Mouse (Mus musculus): ENCODE data around the gene Asic2. TPM values are rescaled to one million over a fixed set of nuclear protein-coding genes. Genes with fewer than 3 reads are reported as not detected.

Gene Asic2
- polyA plus RNA-seq, 1 experiment from 2014 or later: 0.28 TPM

DNA sequence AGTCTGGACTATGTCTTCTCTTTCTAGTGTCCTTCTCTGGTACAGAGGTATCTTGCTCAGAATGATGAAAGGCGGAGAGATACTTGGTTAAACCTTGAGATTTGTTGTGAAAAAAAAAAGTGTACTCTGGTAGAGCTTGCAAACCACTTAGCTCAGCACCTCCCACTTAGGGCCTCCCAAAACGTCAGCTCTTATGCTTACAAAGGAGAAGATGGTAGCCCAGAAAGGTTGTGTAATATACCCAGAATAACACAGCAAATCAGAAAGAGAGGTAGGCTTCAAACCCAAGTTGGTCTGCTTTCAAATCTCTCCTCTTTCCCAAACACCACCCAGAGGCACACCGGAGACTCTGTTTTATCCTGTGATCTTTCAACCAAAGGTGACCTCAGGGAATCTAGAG, 936.1 kb downstream of the Asic2 start:
- TF ChIP-seq CTCF (IDR thresholded peaks at IDR 0.05; ENCODE audit: low read depth): no peak
- Histone ChIP-seq H3K9ac (no peak overlapping the region), H3K4me2 (no peak overlapping the region), H3K36me3 (ENCODE audit: insufficient read depth) (no peaks in the 10 kb centered on the region), H3K9me3 (ENCODE audit: low read depth, low read length) (no peaks in the 10 kb centered on the region), H3K27ac (ENCODE audit: low read depth) (no peak overlapping the region), H3K4me1 (ENCODE audit: insufficient read depth) (no peaks in the 10 kb centered on the region), H3K27me3 (ENCODE audit: insufficient read depth, low read length) (no peaks in the 10 kb centered on the region), H3K4me3 (ENCODE audit: low read depth, low read length) (no peak overlapping the region)
- no peak for DNase-seq
- no peak for ATAC-seq (ENCODE audit: insufficient read depth)
- 72% methylated on average over 3 of the region's 3 CpGs for WGBS

DNA sequence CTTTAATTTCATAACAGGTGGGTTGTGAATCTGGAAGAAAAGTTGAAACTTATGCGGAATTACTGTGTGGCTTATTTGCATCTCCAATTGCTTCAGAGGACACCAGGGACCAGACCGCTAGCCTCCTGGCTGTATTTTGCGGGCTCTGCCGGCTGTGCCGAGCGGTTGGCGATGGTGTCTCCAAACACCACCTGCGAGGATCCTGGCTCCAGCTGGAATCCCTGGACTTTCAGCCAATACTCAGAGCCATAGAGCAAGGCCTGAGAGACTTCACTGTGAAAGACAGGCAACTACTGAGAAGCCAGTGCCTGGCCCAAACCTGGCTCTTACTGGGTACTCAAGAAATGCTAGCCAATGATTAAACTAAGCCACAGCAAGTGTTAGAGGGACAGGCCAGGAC, 953.5 kb downstream of the Asic2 start:
- Histone ChIP-seq H3K9ac (no peak overlapping the region), H3K4me1 (ENCODE audit: insufficient read depth) (no peaks in the 10 kb centered on the region), H3K9me3 (ENCODE audit: low read depth, low read length) (no peaks in the 10 kb centered on the region), H3K27ac (ENCODE audit: low read depth) (no peak overlapping the region), H3K4me2 (no peak overlapping the region), H3K27me3 (ENCODE audit: insufficient read depth, low read length) (no peaks in the 10 kb centered on the region), H3K4me3 (ENCODE audit: low read depth, low read length) (no peak overlapping the region), H3K36me3 (ENCODE audit: insufficient read depth) (no peaks in the 10 kb centered on the region)
- no peak for ATAC-seq (ENCODE audit: insufficient read depth)
- DNase-seq: no peak
- WGBS: 94% methylated on average over 8 of the region's 8 CpGs
- no peak for TF ChIP-seq CTCF (IDR thresholded peaks at IDR 0.05; ENCODE audit: low read depth)

DNA sequence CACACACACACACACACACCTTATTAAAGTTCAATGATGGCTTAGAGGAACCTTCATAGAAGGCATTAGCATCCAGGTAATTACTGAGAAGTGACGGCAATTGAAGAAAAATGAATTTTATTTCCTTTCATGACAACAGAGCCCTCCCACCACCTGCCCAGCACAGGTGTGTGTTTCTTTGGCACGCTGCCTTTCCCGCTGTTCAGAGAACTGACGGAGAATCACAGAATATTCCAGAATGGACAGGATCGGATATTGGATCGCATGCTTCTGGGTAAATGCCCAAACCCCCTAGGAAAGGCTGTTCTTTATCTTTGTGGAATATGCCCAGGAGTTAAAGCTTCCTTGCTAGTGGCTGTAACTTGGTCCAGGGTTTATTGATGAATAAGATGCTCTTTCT, 954.8 kb downstream of the Asic2 start:
- no peaks in the 10 kb centered on the region for H3K36me3 ChIP-seq (ENCODE audit: insufficient read depth)
- WGBS: 90% methylated on average over 6 of the region's 6 CpGs
- H3K4me2 ChIP-seq: no peak overlapping the region
- no peak for ATAC-seq (ENCODE audit: insufficient read depth)
- DNase-seq: no peak
- no peak overlapping the region for H3K9ac ChIP-seq
- no peak for TF ChIP-seq CTCF (IDR thresholded peaks at IDR 0.05; ENCODE audit: low read depth)
- no peaks in the 10 kb centered on the region for H3K9me3 ChIP-seq (ENCODE audit: low read depth, low read length)
- H3K27ac ChIP-seq (ENCODE audit: low read depth): no peak overlapping the region
- H3K4me3 ChIP-seq (ENCODE audit: low read depth, low read length): no peak overlapping the region
- H3K4me1 ChIP-seq (ENCODE audit: insufficient read depth): no peaks in the 10 kb centered on the region
- H3K27me3 ChIP-seq (ENCODE audit: insufficient read depth, low read length): no peaks in the 10 kb centered on the region

DNA sequence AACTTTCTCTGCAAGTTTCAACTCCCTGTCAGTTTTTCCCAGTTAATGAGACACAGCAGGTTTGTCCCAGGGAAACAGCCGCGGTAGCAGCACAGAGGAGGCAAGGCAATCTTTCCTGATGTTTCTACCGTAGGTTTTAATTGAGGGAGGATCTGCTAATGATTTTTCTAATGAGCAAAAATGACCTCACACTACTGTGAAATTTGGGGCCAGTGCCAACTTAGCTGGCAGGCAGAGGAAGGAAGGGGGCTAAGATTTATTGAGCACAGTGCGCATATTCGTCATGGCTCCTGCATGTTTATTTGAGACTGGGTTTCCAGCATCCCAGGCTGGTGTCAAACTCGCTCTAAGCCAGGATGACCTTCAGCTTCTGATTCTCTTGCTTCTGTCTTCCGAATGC, 957.5 kb downstream of the Asic2 start:
- H3K36me3 ChIP-seq (ENCODE audit: insufficient read depth): no peaks in the 10 kb centered on the region
- no peak overlapping the region for H3K4me2 ChIP-seq
- H3K4me3 ChIP-seq (ENCODE audit: low read depth, low read length): no peak overlapping the region
- H3K27me3 ChIP-seq (ENCODE audit: insufficient read depth, low read length): no peaks in the 10 kb centered on the region
- H3K9ac ChIP-seq: no peak overlapping the region
- TF ChIP-seq CTCF (IDR thresholded peaks at IDR 0.05; ENCODE audit: low read depth): no peak
- DNase-seq (no peak), ATAC-seq (ENCODE audit: insufficient read depth) (no peak)
- no peaks in the 10 kb centered on the region for H3K9me3 ChIP-seq (ENCODE audit: low read depth, low read length)
- no peaks in the 10 kb centered on the region for H3K4me1 ChIP-seq (ENCODE audit: insufficient read depth)
- no peak overlapping the region for H3K27ac ChIP-seq (ENCODE audit: low read depth)
- WGBS: 66% methylated on average over 7 of the region's 7 CpGs

DNA sequence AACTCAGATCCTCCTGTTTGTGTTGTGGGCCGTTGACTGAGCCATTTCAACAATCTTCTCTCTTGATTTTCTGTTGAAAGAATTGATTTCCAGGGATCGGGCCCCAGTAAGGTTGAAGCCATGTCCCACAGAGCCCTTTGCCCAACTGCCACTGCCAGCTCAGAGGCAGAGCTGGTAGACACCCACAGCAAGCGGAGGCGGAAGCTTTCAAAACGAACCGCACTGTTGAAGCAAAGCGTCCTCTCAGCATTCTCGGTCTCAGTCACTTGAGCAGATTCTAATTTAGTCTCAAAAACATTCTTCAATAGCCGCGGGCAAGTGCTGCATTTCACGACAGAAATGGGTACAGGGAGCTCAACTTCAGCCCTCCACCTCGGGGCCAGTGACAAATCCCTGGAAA, 958.9 kb downstream of the Asic2 start:
- no peaks in the 10 kb centered on the region for H3K9me3 ChIP-seq (ENCODE audit: low read depth, low read length)
- no peaks in the 10 kb centered on the region for H3K4me1 ChIP-seq (ENCODE audit: insufficient read depth)
- DNase-seq: no peak
- H3K9ac ChIP-seq: no peak overlapping the region
- no peak overlapping the region for H3K4me2 ChIP-seq
- ATAC-seq (ENCODE audit: insufficient read depth): no peak
- no peak for TF ChIP-seq CTCF (IDR thresholded peaks at IDR 0.05; ENCODE audit: low read depth)
- 89% methylated on average over 12 of the region's 12 CpGs for WGBS
- no peak overlapping the region for H3K4me3 ChIP-seq (ENCODE audit: low read depth, low read length)
- H3K27ac ChIP-seq (ENCODE audit: low read depth): no peak overlapping the region
- no peaks in the 10 kb centered on the region for H3K36me3 ChIP-seq (ENCODE audit: insufficient read depth)
- no peaks in the 10 kb centered on the region for H3K27me3 ChIP-seq (ENCODE audit: insufficient read depth, low read length)

DNA sequence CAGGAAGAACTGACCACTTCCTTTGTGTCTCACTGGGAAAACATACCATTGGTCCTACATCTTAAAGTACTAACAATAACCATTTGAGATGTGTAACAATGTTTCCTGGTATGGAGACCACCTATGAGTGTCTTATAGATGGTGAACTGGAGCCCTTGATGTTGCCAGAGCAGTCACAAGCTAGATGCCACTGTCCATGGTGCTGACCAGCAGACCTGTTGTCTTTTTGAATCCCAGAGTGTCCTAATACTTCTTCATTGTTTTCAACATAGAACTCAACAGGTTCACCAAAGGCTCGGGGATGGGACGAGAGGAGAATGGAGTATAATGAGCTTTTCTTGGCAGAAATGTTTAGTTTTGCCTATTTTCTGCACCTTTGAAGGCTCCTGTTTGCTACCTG, 962.4 kb downstream of the Asic2 start:
- ATAC-seq (ENCODE audit: insufficient read depth) (no peak), DNase-seq (peak; percentile 86)
- no peaks in the 10 kb centered on the region for H3K27me3 ChIP-seq (ENCODE audit: insufficient read depth, low read length)
- no peak for TF ChIP-seq CTCF (IDR thresholded peaks at IDR 0.05; ENCODE audit: low read depth)
- no peak overlapping the region for H3K4me3 ChIP-seq (ENCODE audit: low read depth, low read length)
- no peaks in the 10 kb centered on the region for H3K4me1 ChIP-seq (ENCODE audit: insufficient read depth)
- 63% methylated on average over 2 of the region's 2 CpGs for WGBS
- no peaks in the 10 kb centered on the region for H3K9me3 ChIP-seq (ENCODE audit: low read depth, low read length)
- no peak overlapping the region for H3K4me2 ChIP-seq
- no peak overlapping the region for H3K9ac ChIP-seq
- no peak overlapping the region for H3K27ac ChIP-seq (ENCODE audit: low read depth)
- H3K36me3 ChIP-seq (ENCODE audit: insufficient read depth): no peaks in the 10 kb centered on the region

DNA sequence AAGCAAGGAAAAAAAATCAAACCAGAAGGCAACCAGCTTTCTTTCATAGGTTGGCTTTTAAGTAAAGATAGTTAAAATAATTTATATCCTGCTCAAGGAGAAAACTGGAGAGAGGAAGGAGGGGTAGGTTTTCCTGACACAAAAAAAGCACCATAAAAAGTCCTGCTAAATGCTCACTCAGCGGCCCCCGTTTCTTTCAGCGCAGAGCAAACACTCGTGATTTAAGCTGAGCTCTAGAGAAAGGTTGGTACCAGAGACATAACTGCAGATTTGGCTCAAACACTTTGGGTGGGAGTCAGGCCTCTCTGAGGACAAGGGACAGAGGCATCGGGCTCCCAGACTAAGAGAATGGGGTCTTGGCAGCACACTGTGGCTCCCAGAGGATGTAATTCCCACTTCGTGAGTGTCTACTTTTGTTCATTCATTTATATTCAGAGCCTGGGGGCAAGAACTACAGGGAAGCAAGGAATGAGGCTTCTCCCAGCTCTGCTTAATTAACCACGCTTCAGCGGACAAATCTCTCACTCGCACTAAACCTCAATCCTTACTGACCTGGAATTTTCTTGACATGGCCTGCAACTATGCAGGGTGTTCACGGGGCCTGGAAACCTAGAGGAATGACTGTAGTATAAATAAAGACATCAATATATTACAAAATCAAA, 965.4 kb downstream of the Asic2 start:
- ATAC-seq (ENCODE audit: insufficient read depth) (no peak), DNase-seq (no peak)
- H3K4me1 ChIP-seq (ENCODE audit: insufficient read depth): no peaks in the 10 kb centered on the region
- H3K9ac ChIP-seq: no peak overlapping the region
- no peak for TF ChIP-seq CTCF (IDR thresholded peaks at IDR 0.05; ENCODE audit: low read depth)
- H3K36me3 ChIP-seq (ENCODE audit: insufficient read depth): no peaks in the 10 kb centered on the region
- WGBS: 76% methylated on average over 10 of the region's 10 CpGs
- no peak overlapping the region for H3K4me3 ChIP-seq (ENCODE audit: low read depth, low read length)
- H3K27me3 ChIP-seq (ENCODE audit: insufficient read depth, low read length): no peaks in the 10 kb centered on the region
- no peaks in the 10 kb centered on the region for H3K9me3 ChIP-seq (ENCODE audit: low read depth, low read length)
- no peak overlapping the region for H3K27ac ChIP-seq (ENCODE audit: low read depth)
- no peak overlapping the region for H3K4me2 ChIP-seq

DNA sequence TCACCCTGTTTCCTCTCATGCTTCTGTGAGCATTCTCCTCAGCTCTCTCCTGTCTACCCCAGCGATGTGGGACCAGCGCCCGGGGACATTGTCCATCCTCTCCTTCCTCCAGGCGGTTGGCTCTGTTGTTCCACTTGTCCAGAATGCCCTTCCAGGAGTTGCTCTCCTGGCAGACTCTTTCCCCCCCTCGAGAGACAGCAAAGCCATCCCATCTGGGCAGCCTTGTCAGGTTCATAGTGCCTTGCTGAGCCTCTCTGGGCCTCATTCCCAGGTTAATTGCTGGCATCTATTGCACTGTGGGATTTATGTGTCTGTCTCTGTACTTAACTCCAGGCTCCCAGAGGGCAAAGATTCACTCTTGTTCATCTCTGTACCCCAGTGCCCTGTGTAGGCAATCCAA, 972.6 kb downstream of the Asic2 start:
- no peaks in the 10 kb centered on the region for H3K27me3 ChIP-seq (ENCODE audit: insufficient read depth, low read length)
- TF ChIP-seq CTCF (IDR thresholded peaks at IDR 0.05; ENCODE audit: low read depth): no peak
- no peak overlapping the region for H3K4me2 ChIP-seq
- no peak for DNase-seq
- H3K4me1 ChIP-seq (ENCODE audit: insufficient read depth): no peaks in the 10 kb centered on the region
- H3K27ac ChIP-seq (ENCODE audit: low read depth): no peak overlapping the region
- no peak for ATAC-seq (ENCODE audit: insufficient read depth)
- H3K9me3 ChIP-seq (ENCODE audit: low read depth, low read length): no peaks in the 10 kb centered on the region
- H3K36me3 ChIP-seq (ENCODE audit: insufficient read depth): no peaks in the 10 kb centered on the region
- no peak overlapping the region for H3K4me3 ChIP-seq (ENCODE audit: low read depth, low read length)
- H3K9ac ChIP-seq: no peak overlapping the region
- WGBS: 82% methylated on average over 5 of the region's 5 CpGs
